Mouse (Mus musculus): Measurements from ENCODE around the gene Cfap206.
"Not testable (repeated sequence)": the region's sequence is repeated elsewhere in the genome, so short reads cannot be mapped to it uniquely, and the experiment has no call there.

Gene Cfap206

GRCm38 (mm10) chr4:34729851-34730341 lies at the start of gene Cfap206:
TSS of gene Cfap206 (minus strand) at chr4:34730206.
- peak; percentile 31 to 58 for DNase-seq (ENCODE audit: low spot score in 2 of 2)

- peak; percentile 90 to 91 for DNase-seq (ENCODE audit: low spot score in 2 of 2)
These were observed 47.9 kb upstream of the Cfap206 start, which contains the start of gene Smim8 for GRCm38 (mm10) chr4:34777677-34778527. TSS of gene Smim8 (minus strand) at chr4:34778423.

GRCm38 (mm10) chr4:34771652-34772371 lies 41.8 kb upstream of the Cfap206 start:
- no peak for DNase-seq (ENCODE audit: low spot score in 2 of 2)

GRCm38 (mm10) chr4:34756163-34756562 lies 26.2 kb upstream of the Cfap206 start, which contains the start of gene Gm136:
TSS of gene Gm136 (minus strand) at chr4:34756263.
- no peak for DNase-seq (ENCODE audit: low spot score in 2 of 2)

GRCm38 (mm10) chr4:34749236-34749635 lies 19.2 kb upstream of the Cfap206 start:
- DNase-seq (ENCODE audit: low spot score in 2 of 2) = no peak

- no peak for DNase-seq (ENCODE audit: low spot score in 2 of 2)
These were observed 4.5 kb upstream of the Cfap206 start for GRCm38 (mm10) chr4:34734461-34734860.

- peak in 1 of 2 experiments; percentile 2 for DNase-seq (ENCODE audit: low spot score in 2 of 2)
These were observed 3.4 kb upstream of the Cfap206 start for GRCm38 (mm10) chr4:34733415-34733814.

GRCm38 (mm10) chr4:34725710-34726109 lies 4.3 kb downstream of the Cfap206 start:
- not testable (repeated sequence) for DNase-seq (ENCODE audit: low spot score in 2 of 2)

- no peak for DNase-seq (ENCODE audit: low spot score in 2 of 2)
These were observed 5.7 kb downstream of the Cfap206 start for GRCm38 (mm10) chr4:34724306-34724705.

- no peak for DNase-seq (ENCODE audit: low spot score in 2 of 2)
These were observed 6.8 kb downstream of the Cfap206 start for GRCm38 (mm10) chr4:34723186-34723585.

GRCm38 (mm10) chr4:34720127-34720895 lies 9.7 kb downstream of the Cfap206 start:
- no peak for DNase-seq (ENCODE audit: low spot score in 2 of 2)

- DNase-seq (ENCODE audit: low spot score in 2 of 2) = no peak
These were observed 10.6 kb downstream of the Cfap206 start for GRCm38 (mm10) chr4:34719421-34719820.

- DNase-seq (ENCODE audit: low spot score in 2 of 2) = no peak
These were observed 14.9 kb downstream of the Cfap206 start for GRCm38 (mm10) chr4:34715062-34715461.

GRCm38 (mm10) chr4:34708127-34708526 lies 21.9 kb downstream of the Cfap206 start:
- peak in 1 of 2 experiments; percentile 26 for DNase-seq (ENCODE audit: low spot score in 2 of 2)

GRCm38 (mm10) chr4:34707248-34707647 lies 22.8 kb downstream of the Cfap206 start:
- DNase-seq (ENCODE audit: low spot score in 2 of 2) = no peak

- no peak for DNase-seq (ENCODE audit: low spot score in 2 of 2)
These were observed 27.0 kb downstream of the Cfap206 start for GRCm38 (mm10) chr4:34703029-34703428.

- DNase-seq (ENCODE audit: low spot score in 2 of 2) = no peak
These were observed 27.8 kb downstream of the Cfap206 start for GRCm38 (mm10) chr4:34702231-34702630.

GRCm38 (mm10) chr4:34701528-34701927 lies 28.5 kb downstream of the Cfap206 start:
- peak in 1 of 2 experiments; percentile 10 for DNase-seq (ENCODE audit: low spot score in 2 of 2)

GRCm38 (mm10) chr4:34688021-34688420 lies 42.0 kb downstream of the Cfap206 start:
- no peak for DNase-seq (ENCODE audit: low spot score in 2 of 2)

GRCm38 (mm10) chr4:34686874-34687567 lies 43.0 kb downstream of the Cfap206 start, which contains the start of gene Slc35a1:
TSS of gene Slc35a1 (minus strand) at chr4:34687438.
- DNase-seq (ENCODE audit: low spot score in 2 of 2) = peak; percentile 94 to 96

GRCm38 (mm10) chr4:34680530-34680929 lies 49.5 kb downstream of the Cfap206 start:
- no peak for DNase-seq (ENCODE audit: low spot score in 2 of 2)
